Mouse (Mus musculus) liver, postnatal 0 days (tissue): Measurements from ENCODE around the gene Nup210l.
A peak's percentile ranks its signal among the peaks of the same experiment; 100 is the strongest.

Experiments
- CTCF ChIP-seq: sonication (generic); IDR thresholded peaks from 2 replicates; pipeline ENCODE4 v1.5.1; 2016; ENCODE audit warnings: antibody characterized with exemption, low read depth
- EP300 ChIP-seq: IDR thresholded peaks from 2 replicates; pipeline ENCODE4 v1.6.1; 2016; ENCODE audit warnings: antibody characterized with exemption, low read depth, mild to moderate bottlenecking

- TF ChIP-seq CTCF (peak; percentile 42; the same call in 1 of the 2 replicates), EP300 (peak; percentile 48; the same call in 1 of the 2 replicates)
These were observed 24.7 kb upstream of the Nup210l start for GRCm38 (mm10) chr3:90079133-90079762.
